Mouse (Mus musculus): ENCODE measurements around the gene Tent4a. TPM values are rescaled to one million over a fixed set of nuclear protein-coding genes. Genes with fewer than 3 reads are reported as not detected.

The Tent4a gene
- polyA plus RNA-seq, 1 experiment from 2014 or later: 5.0 TPM

DNA sequence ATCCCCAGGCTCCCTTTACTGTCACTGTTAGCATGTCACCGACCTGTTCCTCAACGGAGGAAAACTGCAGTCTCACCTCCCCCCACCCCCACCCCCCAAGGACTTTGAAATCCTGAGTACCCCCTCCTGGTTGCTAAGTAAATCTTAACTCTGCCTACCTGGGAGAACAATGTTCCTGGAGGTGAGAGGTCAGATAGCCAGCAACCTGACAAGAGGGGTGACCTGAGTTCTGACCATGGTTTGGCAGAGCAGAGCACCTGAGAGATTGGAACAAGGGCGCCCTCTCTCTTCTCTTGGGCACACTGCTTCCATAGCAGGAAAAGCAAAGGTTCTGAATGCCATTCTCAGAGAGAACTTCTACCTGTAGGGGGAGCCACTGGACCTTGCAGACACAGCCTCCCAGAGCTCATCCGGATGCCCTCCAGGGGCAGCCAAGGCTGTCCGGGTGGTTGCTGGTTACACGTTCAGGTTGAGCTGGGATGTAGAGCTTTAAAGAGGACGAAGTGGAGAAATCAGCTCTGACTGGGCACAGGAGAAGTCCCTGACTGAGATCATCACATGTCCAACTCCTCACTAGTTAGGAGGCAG, 41.4 kb downstream of the Tent4a start:
- WGBS: 34% methylated on average over 7 of the region's 7 CpGs
- peak; percentile 93 for DNase-seq (ENCODE audit: low spot score)
- Histone ChIP-seq H3K9me3 (replicated peaks; ENCODE audit: low read length) (no peaks in the 10 kb centered on the region), H3K4me1 (replicated peaks; ENCODE audit: insufficient read depth, low read length) (peaks cover 5% of the 10 kb centered on the region; the same call in 1 of the 2 replicates), H3K27me3 (ENCODE audit: insufficient read depth, low read length) (no peaks in the 10 kb centered on the region), H3K36me3 (ENCODE audit: insufficient read depth, low read length) (peaks cover 7% of the 10 kb centered on the region), H3K4me2 (ENCODE audit: low read length) (no peak overlapping the region), H3K27ac (no peak overlapping the region), H3K4me3 (replicated peaks; ENCODE audit: low read depth, low read length) (no peak overlapping the region), H3K9ac (ENCODE audit: low read depth, low read length) (no peak overlapping the region)
- TF ChIP-seq CTCF (IDR thresholded peaks at IDR 0.05; ENCODE audit: low read depth): peak; percentile 89
- ATAC-seq (replicated peaks; ENCODE audit: low FRiP score, low read depth): peak; percentile 72

DNA sequence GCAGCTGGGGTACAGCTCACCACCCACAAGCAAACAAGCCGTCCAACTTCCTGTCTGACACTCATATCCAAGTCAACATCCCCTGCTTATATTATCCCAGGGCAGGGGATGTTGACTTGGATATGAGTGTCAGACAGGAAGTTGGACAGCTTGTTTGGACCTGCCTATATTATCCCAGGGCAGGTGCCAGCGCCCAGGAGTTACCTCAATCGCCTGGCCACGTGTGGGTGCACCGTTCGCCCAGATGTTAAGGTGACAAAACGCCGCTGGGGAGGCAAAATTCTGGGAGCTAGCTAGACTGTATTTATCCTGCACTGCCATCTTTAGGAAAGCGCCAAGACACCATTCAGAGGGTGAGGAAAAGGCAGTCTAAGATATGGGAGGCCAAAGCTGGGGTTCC, 44.6 kb downstream of the Tent4a start:
- Histone ChIP-seq H3K36me3 (ENCODE audit: insufficient read depth, low read length) (no peaks in the 10 kb centered on the region), H3K27me3 (ENCODE audit: insufficient read depth, low read length) (no peaks in the 10 kb centered on the region; the same call in 1 of the 2 replicates), H3K27ac (no peak overlapping the region), H3K4me1 (replicated peaks; ENCODE audit: insufficient read depth, low read length) (peaks cover 5% of the 10 kb centered on the region; the same call in 1 of the 2 replicates), H3K4me3 (replicated peaks; ENCODE audit: low read depth, low read length) (no peak overlapping the region), H3K9ac (ENCODE audit: low read depth, low read length) (no peak overlapping the region), H3K9me3 (replicated peaks; ENCODE audit: low read length) (no peaks in the 10 kb centered on the region), H3K4me2 (ENCODE audit: low read length) (no peak overlapping the region)
- TF ChIP-seq CTCF (IDR thresholded peaks at IDR 0.05; ENCODE audit: low read depth): no peak
- DNase-seq (ENCODE audit: low spot score): no peak
- WGBS: 75% methylated on average over 9 of the region's 9 CpGs
- ATAC-seq (replicated peaks; ENCODE audit: low FRiP score, low read depth): no peak

DNA sequence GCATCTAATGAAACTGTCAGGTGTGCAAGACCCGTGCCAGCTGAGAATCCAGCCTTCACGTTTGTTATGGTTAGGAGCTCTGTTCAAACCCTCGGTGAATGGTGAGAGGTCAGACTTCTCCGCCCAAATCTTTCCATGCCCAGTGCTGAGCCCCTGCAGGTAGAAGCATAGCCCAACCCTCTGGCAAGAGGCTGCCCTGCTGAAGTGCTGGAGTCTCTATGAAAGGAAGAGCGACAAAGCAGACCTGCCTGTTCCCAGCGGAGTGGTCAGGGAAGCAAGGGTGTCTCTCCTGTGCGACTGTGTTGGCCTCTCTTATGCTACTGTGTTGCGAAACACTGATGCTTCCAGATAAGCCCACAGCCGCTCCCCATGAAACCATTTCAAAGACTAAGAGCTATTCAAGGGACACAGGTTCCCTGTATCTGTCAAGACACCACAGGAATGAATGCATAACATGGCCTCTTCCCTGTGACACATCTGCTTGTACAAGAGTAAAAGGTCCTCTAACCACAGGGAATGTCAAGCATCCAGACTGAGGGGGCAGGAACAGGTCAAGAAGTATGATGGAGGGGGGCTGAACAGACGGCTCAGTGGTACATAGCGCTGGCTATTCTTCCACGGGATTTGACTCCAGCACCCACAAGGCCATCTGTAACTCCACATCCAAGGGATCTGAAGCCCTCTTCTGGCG, 45.7 kb downstream of the Tent4a start:
- peaks cover 6% of the 10 kb centered on the region; the same call in 1 of the 2 replicates for H3K27me3 ChIP-seq (ENCODE audit: insufficient read depth, low read length)
- no peak for ATAC-seq (replicated peaks; ENCODE audit: low FRiP score, low read depth)
- 33% methylated on average over 13 of the region's 13 CpGs for WGBS

DNA sequence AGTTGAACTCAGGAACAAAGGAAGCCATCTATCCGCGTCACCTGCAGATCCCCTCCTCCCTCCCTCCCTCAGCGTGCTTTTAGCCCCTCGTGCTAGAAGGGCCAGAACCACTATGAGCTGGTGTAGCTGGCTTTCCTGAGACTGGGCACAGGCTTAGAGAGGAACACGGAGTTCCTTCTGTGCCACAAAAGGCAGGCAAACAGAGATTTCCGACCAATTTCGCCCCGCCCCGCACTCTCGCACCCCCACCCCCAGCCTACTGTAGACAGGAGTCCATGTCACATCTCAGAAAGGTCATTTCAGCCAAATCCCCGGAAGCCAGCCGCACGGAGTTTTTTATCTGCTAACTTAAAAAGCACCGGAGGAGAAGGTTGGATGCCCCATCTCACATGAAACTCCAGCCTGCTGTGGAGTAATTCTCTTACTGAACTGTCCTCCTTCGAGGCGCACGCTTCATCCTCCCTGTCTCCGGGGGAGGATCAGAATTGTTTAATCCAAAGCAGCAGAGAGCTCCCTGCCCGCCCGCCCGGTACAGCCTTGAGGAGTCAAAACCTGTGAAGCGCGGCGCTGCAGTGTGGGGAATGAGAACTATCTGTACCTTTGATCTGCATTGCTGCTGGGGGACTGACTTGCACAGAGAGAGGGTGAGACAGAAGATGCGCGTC, 46.7 kb downstream of the Tent4a start:
- peaks cover 5% of the 10 kb centered on the region; the same call in 1 of the 2 replicates for H3K4me1 ChIP-seq (replicated peaks; ENCODE audit: insufficient read depth, low read length)
- no peak for TF ChIP-seq CTCF (IDR thresholded peaks at IDR 0.05; ENCODE audit: low read depth)
- no peak overlapping the region for H3K27ac ChIP-seq
- H3K36me3 ChIP-seq (ENCODE audit: insufficient read depth, low read length): no peaks in the 10 kb centered on the region
- no peak overlapping the region for H3K9ac ChIP-seq (ENCODE audit: low read depth, low read length)
- peak; percentile 77 for DNase-seq (ENCODE audit: low spot score)
- peak; percentile 73 for ATAC-seq (replicated peaks; ENCODE audit: low FRiP score, low read depth)
- peaks cover 16% of the 10 kb centered on the region for H3K27me3 ChIP-seq (ENCODE audit: insufficient read depth, low read length)
- peak overlapping the region; percentile 14; the same call in 1 of the 2 replicates for H3K4me3 ChIP-seq (replicated peaks; ENCODE audit: low read depth, low read length)
- H3K9me3 ChIP-seq (replicated peaks; ENCODE audit: low read length): no peaks in the 10 kb centered on the region
- 1% methylated on average over 26 of the region's 26 CpGs for WGBS
- H3K4me2 ChIP-seq (ENCODE audit: low read length): peak overlapping the region; percentile 49

More for the DNA sequence above, 45.7 kb downstream of the Tent4a start:
- H3K4me2 ChIP-seq (ENCODE audit: low read length): no peak overlapping the region
- H3K4me1 ChIP-seq (replicated peaks; ENCODE audit: insufficient read depth, low read length): peaks cover 5% of the 10 kb centered on the region; the same call in 1 of the 2 replicates
- no peak for TF ChIP-seq CTCF (IDR thresholded peaks at IDR 0.05; ENCODE audit: low read depth)
- no peak overlapping the region for H3K4me3 ChIP-seq (replicated peaks; ENCODE audit: low read depth, low read length)
- H3K27ac ChIP-seq: no peak overlapping the region
- H3K9ac ChIP-seq (ENCODE audit: low read depth, low read length): no peak overlapping the region
- H3K36me3 ChIP-seq (ENCODE audit: insufficient read depth, low read length): no peaks in the 10 kb centered on the region
- H3K9me3 ChIP-seq (replicated peaks; ENCODE audit: low read length): no peaks in the 10 kb centered on the region
- no peak for DNase-seq (ENCODE audit: low spot score)

DNA sequence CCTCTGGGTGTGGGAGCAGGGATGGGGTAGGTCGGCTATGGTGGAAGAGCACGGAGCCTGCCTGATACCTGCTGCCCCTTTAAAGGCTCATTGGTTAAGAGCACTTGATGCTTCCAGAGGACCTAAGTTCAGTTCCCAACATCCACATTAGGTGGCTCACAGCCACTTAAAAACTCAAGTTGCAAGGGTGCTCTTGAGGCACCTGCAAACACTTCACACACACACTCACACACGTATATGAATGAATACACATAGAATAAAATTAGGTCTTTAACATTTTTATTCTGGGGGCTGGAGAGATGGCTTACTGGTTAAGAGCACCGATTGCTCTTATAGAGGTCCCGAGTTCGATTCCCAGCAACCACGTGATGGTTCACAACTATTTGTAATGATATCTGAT, 47.3 kb downstream of the Tent4a start:
- ATAC-seq (replicated peaks; ENCODE audit: low FRiP score, low read depth) (no peak), DNase-seq (ENCODE audit: low spot score) (no peak)
- peaks cover 16% of the 10 kb centered on the region for H3K27me3 ChIP-seq (ENCODE audit: insufficient read depth, low read length)
- no peak for TF ChIP-seq CTCF (IDR thresholded peaks at IDR 0.05; ENCODE audit: low read depth)
- no peak overlapping the region for H3K4me3 ChIP-seq (replicated peaks; ENCODE audit: low read depth, low read length)
- no peak overlapping the region for H3K27ac ChIP-seq
- WGBS: 83% methylated on average over 7 of the region's 7 CpGs
- no peak overlapping the region for H3K9ac ChIP-seq (ENCODE audit: low read depth, low read length)
- peak overlapping the region; percentile 49; the same call in 1 of the 2 replicates for H3K4me2 ChIP-seq (ENCODE audit: low read length)
- H3K4me1 ChIP-seq (replicated peaks; ENCODE audit: insufficient read depth, low read length): peaks cover 5% of the 10 kb centered on the region; the same call in 1 of the 2 replicates
- H3K36me3 ChIP-seq (ENCODE audit: insufficient read depth, low read length): no peaks in the 10 kb centered on the region
- H3K9me3 ChIP-seq (replicated peaks; ENCODE audit: low read length): no peaks in the 10 kb centered on the region

DNA sequence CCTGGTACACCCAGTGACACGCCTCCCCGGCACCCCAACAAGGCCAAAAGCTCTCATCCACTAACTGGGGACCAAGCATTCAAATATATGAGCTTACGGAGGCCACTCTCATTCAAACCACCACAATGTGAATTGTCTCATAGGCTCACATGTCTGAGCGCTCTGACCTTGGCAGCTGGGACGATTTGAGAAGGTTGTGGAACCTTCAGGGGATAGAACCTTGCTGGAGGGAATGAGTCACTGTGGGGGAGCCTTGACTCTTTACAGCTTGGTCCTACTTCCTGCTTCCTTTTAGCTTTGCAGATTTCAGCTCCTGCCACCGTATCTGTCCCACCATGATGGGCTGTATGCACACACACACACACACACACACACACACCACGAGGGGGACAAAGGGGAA, 48.6 kb downstream of the Tent4a start:
- H3K4me2 ChIP-seq (ENCODE audit: low read length): no peak overlapping the region
- H3K36me3 ChIP-seq (ENCODE audit: insufficient read depth, low read length): no peaks in the 10 kb centered on the region
- no peaks in the 10 kb centered on the region for H3K9me3 ChIP-seq (replicated peaks; ENCODE audit: low read length)
- DNase-seq (ENCODE audit: low spot score): no peak
- H3K27me3 ChIP-seq (ENCODE audit: insufficient read depth, low read length): peaks cover 20% of the 10 kb centered on the region
- H3K27ac ChIP-seq: no peak overlapping the region
- peaks cover 7% of the 10 kb centered on the region for H3K4me1 ChIP-seq (replicated peaks; ENCODE audit: insufficient read depth, low read length)
- ATAC-seq (replicated peaks; ENCODE audit: low FRiP score, low read depth): no peak
- no peak overlapping the region for H3K9ac ChIP-seq (ENCODE audit: low read depth, low read length)
- WGBS: 62% methylated on average over 7 of the region's 7 CpGs
- TF ChIP-seq CTCF (IDR thresholded peaks at IDR 0.05; ENCODE audit: low read depth): no peak
- H3K4me3 ChIP-seq (replicated peaks; ENCODE audit: low read depth, low read length): no peak overlapping the region

Measured in kidney, postnatal 0 days (tissue).